Mouse (Mus musculus): ENCODE data around the gene Slc22a23.
"Not testable (repeated sequence)": the region's sequence is repeated elsewhere in the genome, so short reads cannot be mapped to it uniquely, and the experiment has no call there.

Gene Slc22a23

GRCm38 (mm10) chr13:34345128-34346085 lies at the start of gene Slc22a23:
Gene Slc22a23, minus strand, starts transcription at chr13:34345182.
- peak; percentile 92 for DNase-seq (ENCODE audit: low read depth, low spot score)

- not testable (repeated sequence) for DNase-seq (ENCODE audit: low read depth, low spot score)
These were observed 49.3 kb upstream of the Slc22a23 start for GRCm38 (mm10) chr13:34394305-34394704.

DNA sequence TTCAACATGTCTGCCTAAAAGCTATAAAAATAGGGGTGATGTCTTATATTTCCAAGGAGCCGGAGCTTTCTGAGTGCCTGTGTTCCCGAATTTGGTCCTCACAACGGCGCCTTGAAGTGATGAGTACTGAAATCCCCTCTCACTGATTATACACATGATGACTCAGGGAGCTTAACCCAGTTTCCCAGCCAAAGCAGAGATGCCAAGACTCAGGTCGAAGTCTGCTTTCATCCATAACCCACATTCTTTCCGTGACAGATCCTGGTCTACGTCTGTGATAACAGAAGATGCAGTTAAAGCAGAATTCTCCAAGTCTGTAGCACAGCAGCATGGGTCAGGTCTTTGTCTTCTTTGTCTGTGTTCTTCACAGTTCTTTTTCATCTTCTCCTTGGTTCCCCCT lies 47.4 kb upstream of the Slc22a23 start:
- DNase-seq (ENCODE audit: low read depth, low spot score) = peak; percentile 63

GRCm38 (mm10) chr13:34388219-34388618 lies 43.2 kb upstream of the Slc22a23 start:
- DNase-seq (ENCODE audit: low read depth, low spot score) = no peak

DNA sequence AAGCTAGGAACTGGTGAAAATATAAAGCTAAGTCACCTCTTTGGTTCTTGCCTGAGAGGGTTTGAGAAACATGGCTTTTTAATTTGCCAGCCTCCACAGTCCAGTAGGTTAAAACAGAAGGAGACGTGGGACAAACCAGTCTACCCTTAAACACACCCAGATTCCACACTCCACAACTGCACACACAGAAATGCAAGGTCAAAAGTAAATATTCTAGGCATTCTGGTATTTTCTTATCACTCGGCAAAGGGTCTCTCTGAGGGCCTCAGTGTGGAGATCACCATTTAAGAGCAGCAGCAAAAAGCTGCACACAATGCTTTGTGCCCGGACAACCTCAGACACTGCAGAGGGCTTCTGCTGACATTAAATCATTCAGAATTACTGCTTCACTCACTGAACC lies 38.4 kb upstream of the Slc22a23 start:
- DNase-seq (ENCODE audit: low read depth, low spot score) = no peak

- DNase-seq (ENCODE audit: low read depth, low spot score) = no peak
These were observed 33.9 kb upstream of the Slc22a23 start for GRCm38 (mm10) chr13:34378926-34379325.

- DNase-seq (ENCODE audit: low read depth, low spot score) = peak; percentile 80
These were observed 30.2 kb upstream of the Slc22a23 start for GRCm38 (mm10) chr13:34375145-34375544.

DNA sequence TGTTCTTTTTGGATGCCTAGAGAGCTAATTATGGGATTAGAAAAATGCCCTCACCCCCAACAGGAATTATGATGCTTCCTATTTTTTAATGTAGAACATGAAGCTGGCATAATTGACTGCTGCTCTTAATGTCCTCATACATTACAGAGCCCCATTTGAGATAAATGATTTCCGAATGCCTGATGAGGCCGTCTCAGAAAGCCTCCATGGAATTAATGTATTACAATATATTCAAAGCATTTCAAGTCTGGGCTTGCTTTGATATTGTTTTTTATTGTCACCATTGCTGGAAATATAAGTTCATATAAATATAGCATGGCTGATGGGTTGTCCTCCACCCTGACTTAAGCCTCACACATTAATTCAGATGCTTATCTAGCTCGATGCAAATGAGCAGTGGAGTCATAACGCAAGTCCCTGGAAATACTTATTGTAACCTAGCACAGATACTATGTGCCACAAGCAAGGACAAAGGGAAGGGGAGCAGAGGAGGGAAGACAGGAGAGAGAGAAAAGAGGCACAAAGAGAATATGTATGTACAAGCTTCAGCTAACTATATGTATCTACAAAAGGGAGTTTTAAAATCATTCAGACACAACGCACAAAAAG lies 28.0 kb upstream of the Slc22a23 start:
- DNase-seq (ENCODE audit: low read depth, low spot score) = no peak

DNA sequence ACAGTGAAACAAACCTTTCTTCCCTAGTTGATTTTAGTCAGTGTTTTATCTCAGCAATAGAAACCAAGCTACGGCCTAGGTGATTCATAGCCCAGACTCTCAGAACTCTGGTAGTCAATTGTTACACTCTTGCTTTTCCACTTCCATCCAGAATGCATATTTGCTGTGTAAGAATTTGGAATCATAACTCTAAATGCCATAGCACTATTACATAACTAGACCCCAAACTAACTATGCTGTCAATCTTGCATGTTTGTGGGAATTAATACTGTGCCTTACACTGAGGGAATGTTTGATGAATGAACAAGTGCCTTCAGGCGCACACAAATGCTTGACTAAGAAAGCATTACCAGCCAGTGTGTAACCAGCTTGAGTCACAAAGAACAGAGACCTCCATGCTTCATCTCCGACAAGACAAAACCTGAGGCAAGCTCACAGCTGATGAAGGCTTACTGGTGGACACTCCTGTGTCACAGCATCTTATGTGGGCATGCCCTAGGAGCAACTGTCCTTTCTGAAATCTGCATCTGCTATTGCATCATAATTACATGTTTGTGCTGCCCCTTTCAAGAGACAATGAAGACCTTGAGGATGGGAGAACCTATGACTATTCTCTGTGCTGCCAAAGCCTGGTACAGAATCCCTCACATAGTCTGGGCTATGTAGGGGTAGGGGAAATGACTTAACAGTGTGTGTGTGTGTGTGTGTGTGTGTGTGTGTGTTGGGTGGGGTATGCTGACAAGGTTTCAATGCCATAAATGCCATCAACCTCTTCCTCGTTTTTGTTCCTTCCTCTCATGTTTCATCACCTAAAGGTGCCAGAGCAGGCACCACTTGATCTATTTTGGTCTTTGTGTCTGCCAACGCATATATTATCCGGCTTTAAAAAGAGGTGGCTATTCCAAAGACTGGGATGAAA lies 27.2 kb upstream of the Slc22a23 start:
- peak; percentile 56 for DNase-seq (ENCODE audit: low read depth, low spot score)

GRCm38 (mm10) chr13:34370281-34370825 lies 25.4 kb upstream of the Slc22a23 start:
- DNase-seq (ENCODE audit: low read depth, low spot score) = no peak

DNA sequence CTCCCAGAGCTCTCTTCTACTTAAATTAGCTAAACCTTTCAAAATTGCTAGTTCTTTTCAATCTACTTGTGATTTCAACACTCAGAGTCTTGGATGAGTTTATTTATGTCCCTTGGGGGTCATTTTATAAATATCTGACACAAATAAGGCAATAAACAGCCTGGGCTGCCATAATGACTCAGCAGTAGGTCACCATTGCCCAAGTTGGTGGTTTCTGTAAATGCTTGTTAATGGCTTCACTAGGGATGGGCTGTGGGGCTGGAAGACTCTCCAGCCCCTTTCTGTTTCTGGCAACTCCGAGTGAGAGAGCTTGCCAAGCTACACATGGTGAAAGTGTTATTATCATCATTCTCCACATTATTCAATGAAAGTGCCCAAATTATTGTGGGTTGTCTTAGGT lies 20.2 kb upstream of the Slc22a23 start:
- DNase-seq (ENCODE audit: low read depth, low spot score) = no peak

GRCm38 (mm10) chr13:34355656-34356055 lies 10.7 kb upstream of the Slc22a23 start:
- no peak for DNase-seq (ENCODE audit: low read depth, low spot score)

GRCm38 (mm10) chr13:34354830-34355624 lies 10.0 kb upstream of the Slc22a23 start:
- no peak for DNase-seq (ENCODE audit: low read depth, low spot score)

DNA sequence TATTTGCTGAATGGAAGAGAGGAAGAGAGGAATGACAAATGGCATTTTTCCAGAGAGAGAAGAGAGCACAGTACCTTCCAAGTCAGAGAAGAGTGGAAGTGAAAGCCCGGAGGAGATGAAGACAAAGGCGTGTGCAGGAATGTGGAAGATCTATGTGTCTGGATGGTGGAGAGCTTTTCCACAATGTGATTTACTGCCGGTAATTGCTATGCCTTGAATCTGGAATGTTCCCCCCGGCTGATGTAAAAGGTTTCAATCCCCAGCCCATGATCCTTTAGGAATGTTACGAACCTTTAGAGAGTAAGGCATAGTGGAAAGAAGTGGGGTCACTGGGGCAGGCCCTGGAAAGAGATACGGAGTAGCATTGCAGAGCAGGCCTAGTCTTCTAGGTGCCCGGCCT lies 8.3 kb upstream of the Slc22a23 start:
- no peak for DNase-seq (ENCODE audit: low read depth, low spot score)

DNA sequence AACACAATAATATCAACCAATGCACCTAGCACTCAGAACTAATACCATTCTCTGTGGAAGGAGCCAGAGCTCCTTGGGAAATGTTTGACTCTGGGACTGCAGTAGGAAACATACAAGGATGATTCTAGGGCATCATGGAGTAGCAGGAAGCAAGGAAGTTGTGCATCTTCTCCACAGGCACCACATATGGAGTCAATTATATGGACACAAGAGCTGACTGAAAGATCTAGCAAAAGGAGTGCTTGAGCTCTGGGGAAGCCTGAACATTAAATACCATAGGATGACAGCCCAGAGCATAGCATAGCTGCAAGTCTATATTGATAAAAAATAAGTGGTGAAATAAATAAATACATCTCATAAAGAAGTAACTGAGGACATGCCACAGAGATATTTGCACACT lies 6.5 kb upstream of the Slc22a23 start:
- DNase-seq (ENCODE audit: low read depth, low spot score) = no peak

- DNase-seq (ENCODE audit: low read depth, low spot score) = no peak
These were observed 3.2 kb upstream of the Slc22a23 start for GRCm38 (mm10) chr13:34347960-34348889.

DNA sequence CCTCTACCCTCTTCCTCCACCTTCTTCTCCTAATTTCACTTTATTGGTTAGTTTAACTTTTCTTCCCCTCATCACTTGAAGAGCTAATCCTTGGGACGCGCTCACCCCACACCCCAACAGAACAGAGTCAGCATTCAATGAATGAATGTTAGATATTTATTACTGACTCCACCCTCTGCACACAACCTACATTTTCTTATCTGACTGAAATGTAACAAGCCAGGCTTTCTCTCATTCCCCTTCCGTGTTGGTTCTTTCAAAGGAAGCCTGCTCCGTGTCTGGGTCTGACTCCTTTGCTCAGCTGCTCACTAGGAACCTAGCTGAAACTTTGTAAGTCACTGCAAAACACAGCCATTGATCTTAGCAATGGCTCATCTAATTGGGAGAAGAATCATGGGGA lies 1.8 kb upstream of the Slc22a23 start:
- DNase-seq (ENCODE audit: low read depth, low spot score) = no peak

DNA sequence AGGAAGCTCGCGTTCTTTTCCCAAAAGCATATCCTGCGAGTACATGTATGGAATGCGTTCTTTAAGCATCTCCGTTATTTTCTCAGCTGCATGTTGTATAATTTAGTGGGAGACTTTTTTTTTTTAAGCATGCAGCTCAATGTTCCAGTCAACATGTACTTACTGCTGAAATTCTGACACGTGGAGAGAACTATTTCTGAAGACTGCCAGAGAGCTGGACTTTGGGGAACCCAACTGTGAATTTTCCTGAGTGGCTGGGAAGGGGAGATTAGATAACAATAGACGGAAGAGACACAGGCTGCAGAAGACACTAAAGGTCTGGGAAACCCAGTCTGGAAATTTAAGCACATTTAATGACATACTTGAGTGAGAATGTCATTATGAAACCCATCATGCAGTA lies 1.3 kb upstream of the Slc22a23 start:
- DNase-seq (ENCODE audit: low read depth, low spot score) = no peak

- peak; percentile 55 for DNase-seq (ENCODE audit: low read depth, low spot score)
These were observed 430 bp downstream of the Slc22a23 start for GRCm38 (mm10) chr13:34344376-34345127.

Data from brain, adult 2 months (tissue).